Comparison of ENCODE assay signal across 15 mouse cellular contexts in genomic region chr2:169033997-169034396, GRCm38 (mm10).
"Had no signal": no experiment of that assay in that cellular context is flagged by ENCODE, and none has a peak within 500 bp of the region (broad histone marks: within the 10 kb centered on the region; RNA-seq: fewer than 3 reads in every experiment).

No protein-coding gene starts in this region.

- ATAC-seq: liver, postnatal 0 days had no signal

- H3K4me2 ChIP-seq: limb, embryonic 12.5 days; liver, embryonic 13.5 days; lung, embryonic 15.5 days had no signal

- H3K4me3 ChIP-seq: limb, embryonic 12.5 days; liver, embryonic 13.5 days; lung, embryonic 15.5 days; megakaryocyte, embryonic 14.5 days had no signal

- H3K9ac ChIP-seq: limb, embryonic 12.5 days; liver, embryonic 13.5 days; liver, postnatal 0 days; lung, embryonic 15.5 days had no signal

- H3K36me3 ChIP-seq: limb, embryonic 12.5 days; liver, embryonic 13.5 days; lung, embryonic 15.5 days had no signal

- H3K27ac ChIP-seq: kidney, postnatal 0 days; limb, embryonic 12.5 days; liver, embryonic 13.5 days; lung, embryonic 15.5 days; macrophage had no signal

- H3K9me3 ChIP-seq: liver, embryonic 13.5 days; lung, embryonic 15.5 days had no signal

- DNase-seq: kidney, adult 11 months; kidney, adult 9 months; kidney, postnatal 36 days; layer of hippocampus, adult 9-11 months; layer of hippocampus, postnatal 36 days; liver; liver, embryonic 13.5 days; liver, postnatal 0 days; lung, postnatal 14 days; right cerebral cortex, postnatal 14 days had no signal

- H3K27me3 ChIP-seq: liver, embryonic 13.5 days; lung, embryonic 15.5 days; megakaryocyte, embryonic 14.5 days had no signal

- H3K4me1 ChIP-seq: limb, embryonic 12.5 days; liver, embryonic 13.5 days; lung, embryonic 15.5 days; megakaryocyte, embryonic 14.5 days had no signal
